Mouse (Mus musculus) C2C12 (cell line): ENCODE data around the gene Hs3st5.

Experiments
- CTCF ChIP-seq: IDR thresholded peaks from one replicate; pipeline ENCODE4 v1.5.1; 2011; ENCODE audit not compliant: control insufficient read depth, insufficient read depth, insufficient read length
- FOSL1 ChIP-seq: IDR thresholded peaks from one replicate; pipeline ENCODE4 v1.8.0; 2011; ENCODE audit warnings: mild to moderate bottlenecking, low read length; ENCODE audit not compliant: poor library complexity, insufficient read depth, severe bottlenecking
- MAX ChIP-seq: IDR thresholded peaks from one replicate; pipeline ENCODE4 v1.6.1; 2011; ENCODE audit warnings: mild to moderate bottlenecking, control low read depth
- USF1 ChIP-seq: IDR thresholded peaks from one replicate; pipeline ENCODE4 v1.6.1; 2011; ENCODE audit warnings: low read depth, mild to moderate bottlenecking, control low read depth, moderate library complexity

DNA sequence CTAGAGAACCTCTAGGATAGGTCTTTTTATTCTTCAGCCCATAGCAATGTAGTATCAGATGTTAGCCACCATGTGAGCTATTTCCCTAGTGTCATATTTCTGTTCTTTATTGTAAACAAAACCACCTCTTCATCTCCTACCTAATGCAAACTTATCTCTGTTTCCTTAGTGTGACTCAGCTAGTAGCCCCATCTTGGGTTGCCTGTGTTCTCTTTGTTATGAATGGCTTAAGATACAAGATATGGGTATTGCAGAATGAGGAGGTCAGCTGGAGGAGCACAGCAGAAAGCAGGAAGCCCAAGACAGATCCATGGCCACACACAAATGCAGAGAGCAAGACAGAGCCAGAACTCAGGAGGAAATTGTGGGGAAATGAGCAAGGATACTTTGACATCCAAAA, 288.7 kb downstream of the Hs3st5 start:
- TF ChIP-seq CTCF: no peak
- no peak for TF ChIP-seq FOSL1
- TF ChIP-seq MAX: no peak
- TF ChIP-seq USF1: no peak
